Mouse (Mus musculus): ENCODE data around the gene Caly. TPM values are rescaled to one million over a fixed set of nuclear protein-coding genes. Genes with fewer than 3 reads are reported as not detected.

Gene Caly
- 146 and 172 TPM in 2 replicates for polyA plus RNA-seq (2012; rRNA removed)

- peak; percentile 84 for TF ChIP-seq CTCF (IDR thresholded peaks at IDR 0.05; ENCODE audit: borderline replicate concordance, extremely low read depth, insufficient read depth, insufficient read length)
- TF ChIP-seq POLR2A (IDR thresholded peaks at IDR 0.05; ENCODE audit: borderline replicate concordance, extremely low read depth, insufficient read depth, insufficient read length, poor library complexity, severe bottlenecking): peak; percentile 10; the same call in 1 of the 2 replicates
- peak; percentile 96 for DNase-seq (ENCODE audit: low read depth)
Observed at GRCm38 (mm10) chr7:140082242-140082678, at the start of gene Caly. TSS of gene Caly (minus strand) at chr7:140082548.

- TF ChIP-seq CTCF (IDR thresholded peaks at IDR 0.05; ENCODE audit: borderline replicate concordance, extremely low read depth, insufficient read depth, insufficient read length) (no peak), POLR2A (IDR thresholded peaks at IDR 0.05; ENCODE audit: borderline replicate concordance, extremely low read depth, insufficient read depth, insufficient read length, poor library complexity, severe bottlenecking) (no peak)
Observed at GRCm38 (mm10) chr7:140127911-140128310, 45.6 kb upstream of the Caly start.

GRCm38 (mm10) chr7:140126934-140127333 lies 44.6 kb upstream of the Caly start:
- no peak for DNase-seq (ENCODE audit: low read depth)
- no peak for TF ChIP-seq CTCF (IDR thresholded peaks at IDR 0.05; ENCODE audit: borderline replicate concordance, extremely low read depth, insufficient read depth, insufficient read length)
- TF ChIP-seq POLR2A (IDR thresholded peaks at IDR 0.05; ENCODE audit: borderline replicate concordance, extremely low read depth, insufficient read depth, insufficient read length, poor library complexity, severe bottlenecking): no peak

More at GRCm38 (mm10) chr7:140127911-140128310, 45.6 kb upstream of the Caly start:
- no peak for DNase-seq (ENCODE audit: low read depth)

- no peak for DNase-seq (ENCODE audit: low read depth)
- TF ChIP-seq POLR2A (IDR thresholded peaks at IDR 0.05; ENCODE audit: borderline replicate concordance, extremely low read depth, insufficient read depth, insufficient read length, poor library complexity, severe bottlenecking) (no peak), CTCF (IDR thresholded peaks at IDR 0.05; ENCODE audit: borderline replicate concordance, extremely low read depth, insufficient read depth, insufficient read length) (no peak)
Observed at GRCm38 (mm10) chr7:140126022-140126350, 43.6 kb upstream of the Caly start.

GRCm38 (mm10) chr7:140125278-140126021 lies 43.1 kb upstream of the Caly start:
- TF ChIP-seq POLR2A (IDR thresholded peaks at IDR 0.05; ENCODE audit: borderline replicate concordance, extremely low read depth, insufficient read depth, insufficient read length, poor library complexity, severe bottlenecking) (no peak), CTCF (IDR thresholded peaks at IDR 0.05; ENCODE audit: borderline replicate concordance, extremely low read depth, insufficient read depth, insufficient read length) (no peak)
- DNase-seq (ENCODE audit: low read depth): peak; percentile 96

- no peak for TF ChIP-seq CTCF (IDR thresholded peaks at IDR 0.05; ENCODE audit: borderline replicate concordance, extremely low read depth, insufficient read depth, insufficient read length)
- no peak for TF ChIP-seq POLR2A (IDR thresholded peaks at IDR 0.05; ENCODE audit: borderline replicate concordance, extremely low read depth, insufficient read depth, insufficient read length, poor library complexity, severe bottlenecking)
Observed at GRCm38 (mm10) chr7:140124382-140124781, 42.0 kb upstream of the Caly start.

GRCm38 (mm10) chr7:140122765-140123164 lies 40.4 kb upstream of the Caly start:
- DNase-seq (ENCODE audit: low read depth): no peak
- TF ChIP-seq POLR2A (IDR thresholded peaks at IDR 0.05; ENCODE audit: borderline replicate concordance, extremely low read depth, insufficient read depth, insufficient read length, poor library complexity, severe bottlenecking): no peak
- no peak for TF ChIP-seq CTCF (IDR thresholded peaks at IDR 0.05; ENCODE audit: borderline replicate concordance, extremely low read depth, insufficient read depth, insufficient read length)

More at GRCm38 (mm10) chr7:140124382-140124781, 42.0 kb upstream of the Caly start:
- no peak for DNase-seq (ENCODE audit: low read depth)

GRCm38 (mm10) chr7:140121338-140121910 lies 39.1 kb upstream of the Caly start:
- no peak for DNase-seq (ENCODE audit: low read depth)
- TF ChIP-seq CTCF (IDR thresholded peaks at IDR 0.05; ENCODE audit: borderline replicate concordance, extremely low read depth, insufficient read depth, insufficient read length) (no peak), POLR2A (IDR thresholded peaks at IDR 0.05; ENCODE audit: borderline replicate concordance, extremely low read depth, insufficient read depth, insufficient read length, poor library complexity, severe bottlenecking) (no peak)

- TF ChIP-seq CTCF (IDR thresholded peaks at IDR 0.05; ENCODE audit: borderline replicate concordance, extremely low read depth, insufficient read depth, insufficient read length) (no peak), POLR2A (IDR thresholded peaks at IDR 0.05; ENCODE audit: borderline replicate concordance, extremely low read depth, insufficient read depth, insufficient read length, poor library complexity, severe bottlenecking) (no peak)
- no peak for DNase-seq (ENCODE audit: low read depth)
Observed at GRCm38 (mm10) chr7:140120484-140120883, 38.1 kb upstream of the Caly start.

- peak; percentile 94 for DNase-seq (ENCODE audit: low read depth)
- peak; percentile 76; the same call in 1 of the 2 replicates for TF ChIP-seq POLR2A (IDR thresholded peaks at IDR 0.05; ENCODE audit: borderline replicate concordance, extremely low read depth, insufficient read depth, insufficient read length, poor library complexity, severe bottlenecking)
- no peak for TF ChIP-seq CTCF (IDR thresholded peaks at IDR 0.05; ENCODE audit: borderline replicate concordance, extremely low read depth, insufficient read depth, insufficient read length)
Observed at GRCm38 (mm10) chr7:140116329-140117054, 34.1 kb upstream of the Caly start, which contains the start of gene Echs1. TSS of gene Echs1 (minus strand) at chr7:140116476.

All from brain, embryonic 14.5 days (tissue).